Mouse (Mus musculus) ZHBTc4 (cell line): Measurements from ENCODE around the gene Ntrk3.

Experiments used
- DNase-seq: peaks from one replicate; pipeline ENCODE4 v3.0.0-alpha.2; 2011; ENCODE audit warnings: low read depth, low spot score

Ntrk3 gene

GRCm38 (mm10) chr7:78361341-78362309 is 376.2 kb downstream of the Ntrk3 start:
- peak; percentile 6 for DNase-seq

GRCm38 (mm10) chr7:78347464-78347863 is 390.3 kb downstream of the Ntrk3 start:
- no peak for DNase-seq

GRCm38 (mm10) chr7:78333422-78333821 is 404.4 kb downstream of the Ntrk3 start:
- no peak for DNase-seq

GRCm38 (mm10) chr7:78328301-78328700 is 409.5 kb downstream of the Ntrk3 start:
- DNase-seq, result no peak

- no peak for DNase-seq
These were observed 411.6 kb downstream of the Ntrk3 start for GRCm38 (mm10) chr7:78326185-78326584.

GRCm38 (mm10) chr7:78318640-78319039 is 419.2 kb downstream of the Ntrk3 start:
- DNase-seq, result no peak

GRCm38 (mm10) chr7:78305770-78306169 is 432.0 kb downstream of the Ntrk3 start:
- DNase-seq, result no peak

GRCm38 (mm10) chr7:78305029-78305428 is 432.8 kb downstream of the Ntrk3 start:
- no peak for DNase-seq

GRCm38 (mm10) chr7:78297290-78297689 is 440.5 kb downstream of the Ntrk3 start:
- no peak for DNase-seq

- DNase-seq, result peak; percentile 4
These were observed 443.5 kb downstream of the Ntrk3 start for GRCm38 (mm10) chr7:78294322-78294721.

- DNase-seq, result no peak
These were observed 447.6 kb downstream of the Ntrk3 start for GRCm38 (mm10) chr7:78290186-78290585.

GRCm38 (mm10) chr7:78286516-78287238 is 451.1 kb downstream of the Ntrk3 start:
- DNase-seq, result no peak

GRCm38 (mm10) chr7:78269506-78270250 is 468.1 kb downstream of the Ntrk3 start:
- DNase-seq, result peak; percentile 7

GRCm38 (mm10) chr7:78267461-78268007 is 470.3 kb downstream of the Ntrk3 start:
- peak; percentile 35 for DNase-seq

- DNase-seq, result no peak
These were observed 473.3 kb downstream of the Ntrk3 start for GRCm38 (mm10) chr7:78264432-78265002.

- no peak for DNase-seq
These were observed 476.2 kb downstream of the Ntrk3 start for GRCm38 (mm10) chr7:78261420-78262125.

GRCm38 (mm10) chr7:78258151-78258550 is 479.7 kb downstream of the Ntrk3 start:
- DNase-seq, result no peak

- no peak for DNase-seq
These were observed 483.9 kb downstream of the Ntrk3 start for GRCm38 (mm10) chr7:78253777-78254385.

GRCm38 (mm10) chr7:78248119-78248642 is 489.6 kb downstream of the Ntrk3 start:
- no peak for DNase-seq

GRCm38 (mm10) chr7:78239012-78239411 is 498.8 kb downstream of the Ntrk3 start:
- DNase-seq, result no peak
